Mouse (Mus musculus) kidney, adult 8-10 months (tissue): ENCODE data around the gene Lnx2.
A peak's percentile ranks its signal among the peaks of the same experiment; 100 is the strongest.

Experiments
- DNase-seq, 2 experiments: peaks; one replicate each; pipeline ENCODE4 v3.0.0; 2022

Gene Lnx2

GRCm38 (mm10) chr5:147076799-147077165, 396 bp upstream of the Lnx2 start, which contains the start of gene Polr1d:
TSS of gene Polr1d (plus strand) at chr5:147077050.
- no peak for DNase-seq

- peak; percentile 36 to 59 for DNase-seq
Measured at GRCm38 (mm10) chr5:147075103-147076025, 1.0 kb downstream of the Lnx2 start.

GRCm38 (mm10) chr5:147073805-147074204, 2.6 kb downstream of the Lnx2 start:
- DNase-seq: no peak

- peak; percentile 51 to 68 for DNase-seq
Measured at GRCm38 (mm10) chr5:147071886-147072285, 4.5 kb downstream of the Lnx2 start.

- peak; percentile 62 to 71 for DNase-seq
Measured at GRCm38 (mm10) chr5:147070791-147071516, 5.4 kb downstream of the Lnx2 start.

GRCm38 (mm10) chr5:147068876-147069275, 7.5 kb downstream of the Lnx2 start:
- no peak for DNase-seq

- no peak for DNase-seq
Measured at GRCm38 (mm10) chr5:147066965-147067364, 9.4 kb downstream of the Lnx2 start.

- DNase-seq: no peak
Measured at GRCm38 (mm10) chr5:147066129-147066528, 10.3 kb downstream of the Lnx2 start.

- DNase-seq: no peak
Measured at GRCm38 (mm10) chr5:147063215-147063661, 13.1 kb downstream of the Lnx2 start.

- no peak for DNase-seq
Measured at GRCm38 (mm10) chr5:147060024-147060423, 16.4 kb downstream of the Lnx2 start.

- DNase-seq: no peak
Measured at GRCm38 (mm10) chr5:147059319-147059718, 17.1 kb downstream of the Lnx2 start.

GRCm38 (mm10) chr5:147058661-147059060, 17.7 kb downstream of the Lnx2 start:
- DNase-seq: no peak

- no peak for DNase-seq
Measured at GRCm38 (mm10) chr5:147057626-147058414, 18.6 kb downstream of the Lnx2 start.

GRCm38 (mm10) chr5:147056712-147057290, 19.6 kb downstream of the Lnx2 start:
- no peak for DNase-seq

GRCm38 (mm10) chr5:147055572-147056245, 20.7 kb downstream of the Lnx2 start:
- no peak for DNase-seq

GRCm38 (mm10) chr5:147054747-147055270, 21.6 kb downstream of the Lnx2 start:
- no peak for DNase-seq

- no peak for DNase-seq
Measured at GRCm38 (mm10) chr5:147054328-147054727, 22.1 kb downstream of the Lnx2 start.

GRCm38 (mm10) chr5:147053481-147053880, 22.9 kb downstream of the Lnx2 start:
- no peak for DNase-seq

- no peak for DNase-seq
Measured at GRCm38 (mm10) chr5:147053071-147053470, 23.3 kb downstream of the Lnx2 start.

- no peak for DNase-seq
Measured at GRCm38 (mm10) chr5:147052309-147052558, 24.2 kb downstream of the Lnx2 start.

- no peak for DNase-seq
Measured at GRCm38 (mm10) chr5:147051500-147052308, 24.7 kb downstream of the Lnx2 start.
